Mouse (Mus musculus) kidney, adult 2 months (tissue): ENCODE results near the gene Gm5148.

Experiments used
- CTCF ChIP-seq: fragments of 200-500 bp; conservative IDR thresholded peaks from 2 replicates; pipeline ENCODE4 v1.5.1; 2011; ENCODE audit warnings: low read depth, mild to moderate bottlenecking, control low read depth, low read length, moderate library complexity, mixed read lengths; ENCODE audit not compliant: insufficient read depth, insufficient read length
- POLR2A ChIP-seq: fragments of 200-500 bp; IDR thresholded peaks from one replicate; pipeline ENCODE4 v1.6.1; 2011; ENCODE audit warnings: low read depth, low read length, control low read depth

- TF ChIP-seq CTCF (no peak), POLR2A (no peak)
Measured at GRCm38 (mm10) chr3:37668652-37669051, 55.6 kb downstream of the Gm5148 start.
